Mouse (Mus musculus) G1E (cell line): ENCODE results near the gene Rnf34. TPM values are rescaled to one million over a fixed set of nuclear protein-coding genes. Genes with fewer than 3 reads are reported as not detected.

Experiments used
- ATAC-seq: 2 replicates; pipeline ENCODE4 v1.8.0; 2016; ENCODE audit warnings: mild to moderate bottlenecking; ENCODE audit not compliant: insufficient number of reproducible peaks, poor library complexity, low FRiP score, severe bottlenecking; ENCODE audit errors: extremely low read depth
- DNase-seq: peaks from one replicate; pipeline ENCODE4 v3.0.0; 2012; ENCODE audit warnings: low spot score
- H3K27me3 ChIP-seq: 2 replicates; pipeline ENCODE4 v1.6.1; 2012; ENCODE audit warnings: mild to moderate bottlenecking, low read length, inconsistent platforms; ENCODE audit not compliant: insufficient read depth
- H3K36me3 ChIP-seq: replicated peaks from 2 replicates; pipeline ENCODE3; 2012; ENCODE audit warnings: mild to moderate bottlenecking, inconsistent platforms
- H3K4me1 ChIP-seq: 2 replicates; pipeline ENCODE4 v1.6.1; 2012; ENCODE audit warnings: low read depth, low read length, inconsistent platforms, mixed read lengths; ENCODE audit not compliant: insufficient read depth
- H3K4me3 ChIP-seq: 2 replicates; pipeline ENCODE4 v1.5.1; 2012; ENCODE audit warnings: low read depth, mild to moderate bottlenecking, inconsistent platforms, low read length, moderate library complexity, mixed read lengths
- H3K9me3 ChIP-seq: replicated peaks from 2 replicates; pipeline ENCODE4 v1.6.1; 2012; ENCODE audit warnings: inconsistent platforms
- CTCF ChIP-seq: IDR thresholded peaks from 2 replicates; pipeline ENCODE4 v1.5.1; 2012; ENCODE audit warnings: low read depth, low read length, inconsistent platforms, mixed read lengths
- GATA1 ChIP-seq: IDR thresholded peaks from 2 replicates; pipeline ENCODE4 v1.6.1; 2012; ENCODE audit warnings: borderline replicate concordance, low read length, inconsistent platforms, mixed read lengths
- GATA2 ChIP-seq: IDR thresholded peaks from 2 replicates; pipeline ENCODE4 v1.6.1; 2012; ENCODE audit warnings: low read depth, low read length, inconsistent platforms, borderline replicate concordance
- POLR2AphosphoS5 ChIP-seq: IDR thresholded peaks from 2 replicates; pipeline ENCODE4 v1.6.1; 2012; ENCODE audit warnings: low read depth, low read length, inconsistent platforms; ENCODE audit not compliant: insufficient replicate concordance
- TAL1 ChIP-seq: conservative IDR thresholded peaks from 2 replicates; pipeline ENCODE4 v1.6.1; 2012; ENCODE audit warnings: low read depth, low read length, inconsistent platforms, mixed read lengths
- polyA plus RNA-seq: library from polyadenylated mRNA; stranded (reverse); fragments of >175 nt; gene quantifications from 2 replicates; pipeline ENCODE4 v1.2.3, GENCODE M21; 2012
- total RNA-seq, 2 experiments: library from RNA; stranded (forward) in 1 of 2; stranded (reverse) in 1 of 2; fragments of 200-1000 nt in 1 of 2; fragments of >200 nt in 1 of 2; fragmentation: Nextera tagmentation in 1 of 2; gene quantifications; 2 replicates each; pipeline ENCODE4 v1.2.3; 2014 to 2017

Rnf34 gene
- total and polyA plus RNA-seq, 3 experiments: 12.9 to 23.8 (median 18.6) TPM

GRCm38 (mm10) chr5:122883652-122884235 lies 33.9 kb downstream of the Rnf34 start:
- TF ChIP-seq POLR2AphosphoS5 (no peak), GATA1 (no peak), GATA2 (no peak), TAL1 (no peak), CTCF (no peak)
- Histone ChIP-seq H3K9me3 (no peaks in the 10 kb centered on the region), H3K4me3 (no peak overlapping the region), H3K4me1 (no peaks in the 10 kb centered on the region; the same call in 1 of the 2 replicates), H3K27me3 (no peaks in the 10 kb centered on the region), H3K36me3 (peaks cover 66% of the 10 kb centered on the region)
- ATAC-seq: no peak
- DNase-seq: no peak

GRCm38 (mm10) chr5:122884594-122885348 lies 34.9 kb downstream of the Rnf34 start:
- no peak for TF ChIP-seq GATA2
- no peak for TF ChIP-seq POLR2AphosphoS5
- TF ChIP-seq CTCF: no peak
- no peak for TF ChIP-seq GATA1
- no peak for TF ChIP-seq TAL1
- ATAC-seq: no peak

GRCm38 (mm10) chr5:122887033-122887432 lies 37.2 kb downstream of the Rnf34 start:
- Histone ChIP-seq H3K27me3 (no peaks in the 10 kb centered on the region), H3K36me3 (peaks cover 45% of the 10 kb centered on the region), H3K9me3 (no peaks in the 10 kb centered on the region), H3K4me1 (no peaks in the 10 kb centered on the region; the same call in 1 of the 2 replicates), H3K4me3 (no peak overlapping the region)
- TF ChIP-seq POLR2AphosphoS5 (no peak), GATA1 (no peak), TAL1 (no peak), GATA2 (no peak), CTCF (no peak)
- no peak for DNase-seq
- no peak for ATAC-seq

More at GRCm38 (mm10) chr5:122884594-122885348, 34.9 kb downstream of the Rnf34 start:
- Histone ChIP-seq H3K4me3 (no peak overlapping the region), H3K36me3 (peaks cover 61% of the 10 kb centered on the region), H3K9me3 (no peaks in the 10 kb centered on the region), H3K4me1 (no peaks in the 10 kb centered on the region; the same call in 1 of the 2 replicates), H3K27me3 (no peaks in the 10 kb centered on the region)
- no peak for DNase-seq

- DNase-seq (no peak), ATAC-seq (no peak)
- Histone ChIP-seq H3K4me3 (no peak overlapping the region), H3K4me1 (no peaks in the 10 kb centered on the region; the same call in 1 of the 2 replicates), H3K9me3 (no peaks in the 10 kb centered on the region), H3K36me3 (peaks cover 34% of the 10 kb centered on the region), H3K27me3 (no peaks in the 10 kb centered on the region)
- TF ChIP-seq GATA1: no peak
- TF ChIP-seq CTCF: no peak
- TF ChIP-seq POLR2AphosphoS5: no peak
- no peak for TF ChIP-seq TAL1
- TF ChIP-seq GATA2: no peak
Measured at GRCm38 (mm10) chr5:122887926-122888611, 38.2 kb downstream of the Rnf34 start.

- Histone ChIP-seq H3K27me3 (no peaks in the 10 kb centered on the region), H3K4me3 (no peak overlapping the region), H3K4me1 (no peaks in the 10 kb centered on the region; the same call in 1 of the 2 replicates), H3K36me3 (peaks cover 32% of the 10 kb centered on the region), H3K9me3 (no peaks in the 10 kb centered on the region)
- ATAC-seq (no peak), DNase-seq (no peak)
- TF ChIP-seq TAL1 (no peak), CTCF (no peak), GATA1 (no peak), GATA2 (no peak), POLR2AphosphoS5 (no peak)
Measured at GRCm38 (mm10) chr5:122888612-122889214, 38.9 kb downstream of the Rnf34 start.
